Mouse (Mus musculus) layer of hippocampus, postnatal 25 days (tissue): Measurements from ENCODE around the gene Xylb. TPM values are rescaled to one million over a fixed set of nuclear protein-coding genes. Genes with fewer than 3 reads are reported as not detected.
A peak's percentile ranks its signal among the peaks of the same experiment; 100 is the strongest.

ENCODE experiments used
- DNase-seq, 2 experiments: peaks; one replicate each; pipeline ENCODE4 v3.0.0; 2022; ENCODE audit warnings: mixed read lengths in 2 of 2, low spot score in 1 of 2; ENCODE audit errors: extremely low spot score in 1 of 2
- total RNA-seq, 2 experiments: library from RNA; stranded (reverse); gene quantifications; 2 replicates each; pipeline ENCODE4 v1.2.3; 2021

Gene Xylb
- total RNA-seq, 2 experiments from 2014 or later: 3.3 to 5.0 TPM

DNA sequence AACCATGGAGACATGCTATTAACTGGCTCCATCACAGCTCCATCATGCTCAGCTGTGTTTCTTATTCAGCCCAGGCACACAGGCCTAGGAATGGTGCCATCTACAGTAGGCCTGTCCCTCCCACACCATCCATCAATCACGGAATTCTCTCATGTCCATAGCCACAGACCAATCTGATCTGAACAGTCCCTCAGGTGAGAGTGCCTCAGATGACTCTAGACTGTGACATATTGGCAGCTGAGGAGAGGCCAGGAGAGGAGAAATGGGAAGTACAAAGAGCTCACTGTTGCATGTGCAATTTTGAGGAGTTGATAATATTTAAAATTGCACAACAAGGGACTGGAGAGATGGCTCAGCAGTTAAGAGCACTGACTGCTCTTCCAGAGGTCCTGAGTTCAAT is 37.6 kb downstream of the Xylb start:
- no peak for DNase-seq

DNA sequence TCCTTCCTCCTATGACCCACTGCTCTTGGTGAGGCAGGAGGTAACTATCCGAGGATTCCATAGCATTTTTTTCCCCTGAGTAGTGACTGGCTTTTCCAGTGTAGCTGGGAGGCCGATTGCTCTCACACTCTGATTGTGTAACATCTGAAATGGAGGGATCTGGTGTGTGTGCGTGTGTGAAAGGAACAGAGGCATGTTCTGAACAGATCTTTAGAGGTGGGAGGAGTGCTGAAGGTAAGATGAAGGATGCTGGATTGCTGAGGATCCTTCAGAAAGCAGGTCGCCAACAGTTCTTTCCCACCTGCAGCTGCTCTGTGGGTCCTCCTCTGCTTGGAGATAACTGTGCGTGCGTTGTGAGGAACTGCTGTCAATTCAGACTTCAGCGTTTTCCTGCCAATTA is 44.2 kb downstream of the Xylb start:
- DNase-seq: peak in 1 of 2 experiments; percentile 17

DNA sequence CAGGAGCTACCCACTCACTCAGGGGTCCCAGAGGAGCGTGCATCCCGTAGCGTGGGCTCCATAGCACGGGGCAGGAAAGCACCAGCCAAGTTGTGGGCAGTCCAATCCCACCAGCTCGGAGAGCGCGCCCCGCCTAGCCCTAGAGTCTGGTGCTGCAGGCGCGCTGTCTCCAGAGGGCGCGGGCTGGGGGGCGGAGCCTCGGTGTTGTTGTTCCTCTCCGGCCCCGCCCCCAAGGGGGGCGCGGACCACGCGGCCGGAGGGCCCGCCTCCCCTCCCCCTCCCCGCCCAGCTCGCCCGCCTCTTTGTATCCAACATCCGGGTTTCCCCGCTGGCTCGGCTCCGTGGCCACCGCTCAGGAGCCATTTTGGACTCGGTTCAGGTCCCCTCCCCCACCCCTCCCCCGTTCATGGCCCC is 44.6 kb downstream of the Xylb start, which contains the start of gene Acvr2b:
Gene Acvr2b, plus strand, starts transcription at position 318 of the 414 bp plus-strand sequence.
- DNase-seq: peak; percentile 74 to 83

DNA sequence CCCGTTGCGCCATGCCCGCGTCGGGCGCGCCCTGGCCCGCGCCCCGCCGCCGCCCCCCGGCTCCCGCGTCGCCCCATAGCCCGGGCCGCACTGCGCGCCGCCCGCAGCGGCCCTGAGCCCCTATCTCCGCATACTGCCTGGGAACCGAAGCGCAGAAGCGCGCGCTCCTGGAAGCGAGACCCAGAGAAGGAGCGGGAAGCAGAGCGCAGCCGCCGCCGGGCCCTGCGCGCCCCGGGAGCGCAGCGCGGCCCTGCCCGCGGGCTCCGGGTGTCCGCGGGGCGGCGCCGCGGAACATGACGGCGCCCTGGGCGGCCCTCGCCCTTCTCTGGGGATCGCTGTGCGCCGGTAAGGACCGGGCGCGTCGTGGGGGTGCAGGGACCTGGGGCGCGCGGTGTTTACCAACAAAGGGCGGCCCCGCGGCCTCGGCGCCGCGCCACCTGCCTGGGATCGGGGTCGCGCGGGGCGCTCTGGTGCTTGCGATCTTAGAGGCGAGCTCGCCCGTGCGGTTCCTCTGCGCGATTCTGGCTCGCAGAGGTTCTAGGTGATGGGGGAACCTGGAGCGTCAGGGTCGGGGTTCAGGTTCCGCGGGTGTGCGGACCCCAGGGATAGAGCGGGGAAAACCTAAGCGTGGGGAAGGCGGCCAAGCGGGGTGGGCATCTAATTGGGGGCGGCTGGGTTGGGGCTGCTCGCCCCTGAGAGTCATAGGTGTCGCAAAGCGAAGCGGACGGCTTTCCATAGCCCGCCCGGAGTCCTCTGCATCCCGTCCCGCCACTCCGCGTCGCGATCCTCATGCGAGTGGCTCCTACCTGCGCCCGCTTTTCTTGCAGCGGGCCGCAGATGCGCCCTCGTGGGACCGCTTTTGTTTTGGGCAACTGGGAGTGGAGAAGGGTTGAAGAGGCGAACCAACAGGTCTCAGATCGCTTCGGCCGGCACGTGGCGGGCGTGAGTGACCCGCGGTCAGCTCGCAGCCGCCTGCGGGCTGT is 45.4 kb downstream of the Xylb start:
- peak; percentile 45 to 62 for DNase-seq

GRCm38 (mm10) chr9:119403236-119403641 is 46.1 kb downstream of the Xylb start:
- DNase-seq: peak; percentile 31 to 36

DNA sequence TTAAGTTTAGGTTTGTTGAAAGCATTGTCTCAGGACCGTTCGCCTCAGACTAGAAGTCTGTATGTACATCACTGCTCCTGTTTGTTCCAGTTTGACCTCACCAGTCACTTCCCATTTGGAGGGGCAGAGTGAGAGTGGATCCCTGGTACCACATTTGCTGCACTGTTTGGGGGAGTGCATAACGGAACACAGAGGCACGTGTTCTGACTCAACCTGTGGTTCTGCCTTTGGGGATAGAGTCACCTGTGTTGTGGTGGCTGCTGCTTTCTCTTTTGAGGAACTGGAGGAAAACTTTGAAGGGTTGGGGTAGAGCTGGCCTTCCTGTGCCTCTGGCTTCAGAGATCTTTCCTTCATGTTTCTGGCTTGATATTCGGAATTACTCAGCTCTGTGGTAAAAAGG is 46.9 kb downstream of the Xylb start:
- DNase-seq: no peak

DNA sequence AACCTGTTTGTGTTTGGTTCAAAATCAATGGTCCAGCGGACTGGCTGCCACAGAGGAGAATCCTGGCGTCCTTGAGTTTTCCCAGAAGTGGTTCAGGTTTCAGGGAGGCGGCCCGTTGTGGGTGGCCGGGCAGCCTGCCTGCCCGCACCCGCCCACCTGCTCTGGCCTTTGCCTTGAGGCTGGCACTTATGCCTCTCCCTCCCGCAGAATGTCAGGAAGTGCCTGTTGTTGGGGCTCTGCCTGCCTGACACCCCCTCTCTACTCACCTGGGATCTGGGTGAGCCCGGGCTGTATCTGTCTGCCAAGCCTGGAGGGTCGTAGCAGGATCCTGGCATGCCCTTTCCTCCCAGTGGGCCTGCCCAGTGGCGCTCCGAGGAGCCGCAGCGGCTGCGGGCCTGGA is 50.7 kb downstream of the Xylb start:
- DNase-seq: no peak

GRCm38 (mm10) chr9:119408898-119409664 is 51.9 kb downstream of the Xylb start:
- DNase-seq: no peak

DNA sequence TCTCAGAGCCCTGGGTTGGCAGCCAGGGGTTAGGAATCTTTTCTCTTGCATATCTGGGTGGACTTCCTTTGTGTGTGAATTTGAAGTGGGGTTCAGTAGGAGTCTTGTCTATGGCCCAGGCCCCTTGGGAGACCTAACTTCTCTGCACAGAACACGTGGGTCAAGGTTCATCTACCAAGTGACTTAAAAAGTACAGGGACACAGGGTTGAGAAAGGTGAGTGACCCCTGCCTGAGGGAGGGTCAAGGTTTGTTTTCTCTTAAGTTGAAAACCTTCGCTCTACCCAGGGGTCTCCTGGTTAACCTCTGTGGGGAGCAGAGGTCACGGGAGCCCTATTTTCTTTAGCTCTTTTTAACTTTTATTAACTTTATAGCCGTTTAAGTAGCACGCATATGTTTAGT is 52.7 kb downstream of the Xylb start:
- DNase-seq: no peak

GRCm38 (mm10) chr9:119418025-119418424 is 60.8 kb downstream of the Xylb start:
- no peak for DNase-seq

DNA sequence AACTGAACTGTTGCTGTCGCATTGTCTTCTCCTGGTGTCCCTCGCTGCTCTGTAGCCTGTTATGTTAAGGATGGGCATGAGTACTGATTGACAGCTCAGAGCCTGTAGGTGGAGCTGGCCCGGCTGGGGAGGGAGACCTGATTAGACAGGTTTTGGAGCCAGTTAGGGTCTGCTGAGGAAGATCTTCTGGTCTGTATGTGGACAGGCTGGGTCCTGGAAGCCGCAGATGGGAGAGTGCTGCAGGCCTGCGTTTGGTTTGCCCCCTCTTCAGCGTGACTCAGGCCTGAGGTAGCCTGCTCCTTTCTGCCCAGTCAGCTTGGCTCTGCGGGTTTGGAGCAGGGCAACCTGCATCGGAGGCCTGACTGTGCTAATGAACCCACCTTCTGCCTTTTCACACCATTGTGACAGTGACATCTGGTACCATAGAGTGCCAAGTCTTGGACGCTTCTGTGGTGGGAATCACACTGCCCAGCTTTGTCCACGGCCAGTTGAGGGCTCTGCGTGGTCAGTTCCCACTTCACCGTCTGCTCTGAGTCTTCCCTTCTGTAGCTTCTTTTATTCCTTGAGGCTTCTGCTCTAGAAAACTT is 62.8 kb downstream of the Xylb start:
- DNase-seq: no peak

DNA sequence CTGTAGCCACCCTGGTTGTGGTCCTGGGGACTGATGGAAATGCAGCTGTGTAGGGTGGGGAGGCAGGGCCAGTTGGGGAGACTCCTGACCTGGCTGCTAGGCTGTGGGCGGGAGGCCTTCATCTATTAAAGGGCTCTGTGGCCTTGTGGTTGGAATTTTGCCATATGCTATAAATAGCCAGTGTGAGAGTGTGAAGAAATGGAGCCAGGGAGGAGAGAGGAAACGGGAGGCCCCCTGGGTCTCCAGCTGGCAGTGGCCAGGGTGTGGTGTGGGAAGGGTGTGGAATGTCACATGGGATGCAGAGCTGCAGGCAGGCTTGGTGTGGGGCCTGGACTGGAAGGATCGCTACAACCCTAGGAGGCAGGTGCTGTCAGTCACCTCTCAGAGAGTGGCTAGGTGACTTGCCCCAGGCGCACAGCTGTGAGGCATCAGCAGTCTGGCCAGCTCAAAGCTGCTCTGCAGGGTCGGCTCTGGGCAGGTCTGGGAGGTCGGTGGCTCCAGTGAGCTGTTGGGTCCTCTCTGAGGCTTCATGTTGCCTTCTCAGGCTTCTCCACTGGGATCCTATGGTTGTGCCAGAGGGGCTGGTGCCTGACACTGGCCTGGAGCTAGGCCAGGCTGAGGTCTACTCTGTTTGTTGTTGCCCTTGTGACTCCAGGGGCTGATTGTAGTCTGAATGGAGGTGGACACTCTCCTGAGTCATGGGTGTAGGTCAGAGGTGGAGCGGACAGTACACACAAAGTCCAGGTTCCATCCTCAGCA is 68.2 kb downstream of the Xylb start:
- DNase-seq: no peak

GRCm38 (mm10) chr9:119425976-119426415 is 68.8 kb downstream of the Xylb start:
- no peak for DNase-seq

GRCm38 (mm10) chr9:119426483-119426882 is 69.3 kb downstream of the Xylb start:
- no peak for DNase-seq

GRCm38 (mm10) chr9:119430311-119430710 is 73.1 kb downstream of the Xylb start:
- peak; percentile 45 to 78 for DNase-seq

DNA sequence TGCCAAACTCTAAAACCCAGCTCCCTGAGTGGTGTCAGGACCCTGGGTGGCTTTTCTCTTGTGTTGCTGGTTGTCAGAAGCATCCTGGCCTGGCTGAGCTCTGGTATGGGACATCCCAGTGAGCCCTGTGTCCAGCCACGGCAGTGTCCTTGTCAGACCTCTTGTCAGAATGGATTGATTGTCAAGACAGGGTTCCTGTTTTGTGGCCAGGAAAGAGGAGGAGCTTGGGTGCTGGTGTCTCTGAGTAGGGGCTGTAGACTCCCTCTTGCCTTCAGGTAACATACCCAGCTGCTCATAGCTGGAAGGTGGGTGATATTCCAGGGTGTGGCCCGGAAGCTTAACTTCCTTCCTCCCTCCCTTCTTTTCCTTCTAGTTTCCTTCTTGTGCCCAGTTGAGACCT is 78.7 kb downstream of the Xylb start:
- DNase-seq: no peak

DNA sequence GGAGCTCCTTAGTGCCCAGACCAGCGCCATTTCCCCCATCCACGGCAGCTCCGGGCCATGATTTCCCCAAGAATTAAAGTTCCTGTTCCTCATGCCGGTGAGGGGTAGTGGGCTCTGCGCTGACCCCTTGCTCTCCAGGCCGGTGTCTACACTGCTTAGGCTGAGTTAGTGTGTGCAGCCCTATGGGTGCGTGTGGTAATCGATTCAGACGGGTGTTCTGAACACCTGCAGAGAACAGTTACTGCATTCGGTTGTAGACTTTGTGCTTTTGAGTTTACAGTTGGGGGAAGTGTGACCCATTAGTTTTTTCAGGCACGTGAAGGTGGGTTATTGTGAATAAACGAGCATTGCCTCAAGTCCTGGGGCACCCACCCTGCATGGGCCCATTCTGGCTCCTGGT is 80.9 kb downstream of the Xylb start:
- DNase-seq: no peak

DNA sequence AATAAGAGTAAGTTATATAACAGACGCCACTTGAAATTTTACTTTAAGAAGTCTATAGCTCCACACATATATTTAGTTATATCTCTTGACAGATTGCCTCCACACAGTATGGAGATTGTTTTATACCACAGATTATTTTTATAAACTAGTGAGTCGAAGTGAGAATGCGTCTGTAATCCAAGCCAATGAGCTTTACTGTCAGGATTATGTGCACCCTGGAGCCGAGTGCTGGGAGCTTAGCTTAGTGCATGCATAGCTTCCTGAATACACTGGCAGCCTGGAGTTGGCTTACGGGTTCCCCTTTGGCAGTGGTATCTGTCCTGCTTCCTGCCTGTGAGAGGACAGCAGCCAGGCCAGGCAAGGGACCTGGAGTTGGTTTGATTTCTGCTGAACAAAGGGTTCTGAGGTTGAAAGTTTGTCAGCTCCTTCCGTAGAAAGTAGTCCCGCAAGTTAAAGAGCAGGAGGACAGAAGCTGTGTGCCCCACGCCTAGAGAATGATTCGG is 81.4 kb downstream of the Xylb start:
- DNase-seq: no peak
